Mouse (Mus musculus) E14TG2a.4 (cell line): Measurements from ENCODE around the gene Olfr71.

Source experiments
- CTCF ChIP-seq: conservative IDR thresholded peaks from 2 replicates; pipeline ENCODE4 v1.5.1; 2014; ENCODE audit warnings: low read length
- NANOG ChIP-seq: IDR thresholded peaks from 2 replicates; pipeline ENCODE4 v1.6.1; 2014; ENCODE audit warnings: borderline replicate concordance, low read length, mixed read lengths

- TF ChIP-seq CTCF (no peak), NANOG (no peak)
Observed at GRCm38 (mm10) chr4:43727718-43728575, 17.9 kb upstream of the Olfr71 start.
